Mouse (Mus musculus): ENCODE results near the gene Galnt3.

GRCm38 (mm10) chr2:66101686-66102304 is 23.0 kb downstream of the Galnt3 start:
- TF ChIP-seq POLR2A (IDR thresholded peaks at IDR 0.05; ENCODE audit: borderline replicate concordance, extremely low read depth, insufficient read depth, insufficient read length, poor library complexity, severe bottlenecking) (no peak), CTCF (IDR thresholded peaks at IDR 0.05; ENCODE audit: borderline replicate concordance, extremely low read depth, insufficient read depth, insufficient read length) (no peak)

All from brain, embryonic 14.5 days (tissue).